Mouse (Mus musculus): ENCODE data around the gene Snapc2. TPM values are rescaled to one million over a fixed set of nuclear protein-coding genes. Genes with fewer than 3 reads are reported as not detected.

Snapc2 gene
- total and polyA plus RNA-seq, 3 experiments = 22.4 to 30.8 (median 30.0) TPM

DNA sequence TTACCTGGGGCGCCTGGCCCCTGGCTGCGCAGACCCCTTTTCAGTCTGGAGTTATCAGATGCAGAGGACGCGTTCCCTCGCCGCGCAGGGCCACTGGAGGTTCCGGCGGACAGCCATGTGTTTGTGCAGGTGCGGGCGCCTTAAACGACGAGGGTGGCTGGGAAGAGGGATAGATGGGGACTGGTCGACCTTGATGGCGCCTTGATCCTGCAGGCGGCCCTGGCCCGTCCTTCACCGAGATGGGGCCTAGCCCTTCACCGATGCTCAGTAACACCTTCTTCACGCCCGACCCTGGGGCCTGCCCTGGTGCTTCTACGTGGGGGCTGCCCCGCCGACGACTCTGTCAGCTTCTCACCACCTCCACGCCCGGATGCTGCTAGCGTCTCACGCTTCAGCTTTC is 3.7 kb upstream of the Snapc2 start:
- H3K27ac ChIP-seq (ENCODE audit: insufficient read depth, low read depth) = no peak overlapping the region
- no peak overlapping the region for H3K4me3 ChIP-seq (replicated peaks in 1 of 3; ENCODE audit: low read depth in 2 of 3, low read length in 2 of 3, poor library complexity in 1 of 3)
- TF ChIP-seq PAX5 (IDR thresholded peaks at IDR 0.05; ENCODE audit: low read length) (no peak), JUN (IDR thresholded peaks at IDR 0.05; ENCODE audit: insufficient read depth, low read depth, low read length) (no peak), BHLHE40 (IDR thresholded peaks at IDR 0.05; ENCODE audit: low read depth, low read length) (no peak), POLR2AphosphoS2 (IDR thresholded peaks at IDR 0.05; ENCODE audit: low read depth, low read length) (no peak), ZMIZ1 (IDR thresholded peaks at IDR 0.05; ENCODE audit: low read depth, low read length) (no peak), UBTF (IDR thresholded peaks at IDR 0.05; ENCODE audit: low read depth, low read length) (no peak), ELF1 (IDR thresholded peaks at IDR 0.05; ENCODE audit: low read depth, low read length) (no peak), USF2 (conservative IDR thresholded peaks at IDR 0.05; ENCODE audit: low read depth, low read length) (no peak), KAT2A (IDR thresholded peaks at IDR 0.05; ENCODE audit: insufficient replicate concordance, low read length) (no peak), RAD21 (IDR thresholded peaks at IDR 0.05; ENCODE audit: low read depth, low read length) (no peak), RCOR1 (conservative IDR thresholded peaks at IDR 0.05; ENCODE audit: low read depth, low read length) (no peak), ZNF384 (IDR thresholded peaks at IDR 0.05; ENCODE audit: low read depth, low read length) (no peak), POLR2A (IDR thresholded peaks at IDR 0.05; ENCODE audit: low read depth, low read length) (no peak), JUND (conservative IDR thresholded peaks at IDR 0.05; ENCODE audit: low read depth, low read length) (no peak)
- H3K36me3 ChIP-seq (replicated peaks in 1 of 2; ENCODE audit: control insufficient read depth in 1 of 2, insufficient read depth in 1 of 2, low read length in 1 of 2) = peaks cover 53 to 71% of the 10 kb centered on the region in 2 experiments
- dilution Hi-C loops (cut with MboI; ENCODE audit: extremely low pct_ligation_motif_present, extremely low pct_unique_long_range_greater_than_20kb, low sequenced_read_pairs) = no loop called here
- in situ Hi-C loops (cut with MboI; ENCODE audit: low pct_ligation_motif_present, low pct_unique_long_range_greater_than_20kb, low sequenced_read_pairs) = no loop called here
- no peaks in the 10 kb centered on the region for H3K9me3 ChIP-seq (replicated peaks; ENCODE audit: low read length)
- H3K9ac ChIP-seq (ENCODE audit: insufficient read depth, low read depth) = no peak overlapping the region
- H3K4me2 ChIP-seq (ENCODE audit: insufficient read depth, low read depth, poor library complexity, severe bottlenecking) = no peak overlapping the region
- H3K4me1 ChIP-seq (ENCODE audit: control insufficient read depth in 1 of 2, insufficient read depth in 2 of 2) = peaks cover 9 to 13% of the 10 kb centered on the region in 2 experiments
- no peak for DNase-seq (ENCODE audit: extremely low read depth)
- H3K79me2 ChIP-seq (replicated peaks; ENCODE audit: control insufficient read depth, extremely low read depth, insufficient read depth, poor library complexity, severe bottlenecking) = no peaks in the 10 kb centered on the region
- no peaks in the 10 kb centered on the region for H3K27me3 ChIP-seq (replicated peaks)

DNA sequence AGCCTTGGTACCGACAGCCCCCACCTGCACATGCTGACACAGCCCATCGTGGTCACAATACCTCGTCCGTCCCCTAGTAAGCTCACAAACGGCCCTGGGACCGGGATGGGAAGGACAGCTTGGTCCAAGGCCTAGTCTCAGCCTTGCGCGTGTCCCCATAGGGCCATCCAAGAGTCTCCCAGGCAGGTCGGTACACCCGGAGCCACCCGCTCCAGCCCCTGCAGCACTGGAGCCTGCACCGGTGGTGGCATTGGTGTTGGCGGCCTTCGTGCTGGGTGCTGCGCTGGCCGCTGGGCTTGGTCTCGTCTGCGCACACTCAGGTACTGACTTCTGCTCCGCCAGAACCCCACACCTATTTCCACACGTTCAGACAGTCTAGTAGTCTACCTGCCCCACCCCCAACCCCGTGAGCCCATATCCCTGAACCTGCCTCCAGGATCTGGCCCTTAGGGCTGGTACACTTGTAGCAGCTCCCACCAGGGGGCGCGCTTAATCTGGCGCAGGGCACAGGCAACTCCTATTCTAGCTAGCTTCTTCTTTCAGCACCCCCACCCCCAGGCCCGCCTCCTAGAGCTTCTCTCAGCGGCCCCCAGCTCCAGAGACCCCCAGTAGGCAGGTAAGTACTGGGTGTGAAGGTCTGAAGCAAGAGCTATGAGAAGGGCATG is 2.4 kb upstream of the Snapc2 start:
- peak; percentile 80 for DNase-seq (ENCODE audit: extremely low read depth)
- Histone ChIP-seq H3K4me1 (ENCODE audit: control insufficient read depth in 1 of 2, insufficient read depth in 2 of 2) (peaks cover 10 to 14% of the 10 kb centered on the region in 2 experiments), H3K4me3 (replicated peaks in 1 of 3; ENCODE audit: low read depth in 2 of 3, low read length in 2 of 3, poor library complexity in 1 of 3) (no peak overlapping the region), H3K79me2 (replicated peaks; ENCODE audit: control insufficient read depth, extremely low read depth, insufficient read depth, poor library complexity, severe bottlenecking) (no peaks in the 10 kb centered on the region), H3K27ac (ENCODE audit: insufficient read depth, low read depth) (no peak overlapping the region), H3K36me3 (replicated peaks in 1 of 2; ENCODE audit: control insufficient read depth in 1 of 2, insufficient read depth in 1 of 2, low read length in 1 of 2) (peaks cover 49 to 71% of the 10 kb centered on the region in 2 experiments), H3K9me3 (replicated peaks; ENCODE audit: low read length) (no peaks in the 10 kb centered on the region), H3K9ac (ENCODE audit: insufficient read depth, low read depth) (no peak overlapping the region), H3K4me2 (ENCODE audit: insufficient read depth, low read depth, poor library complexity, severe bottlenecking) (no peak overlapping the region), H3K27me3 (replicated peaks) (no peaks in the 10 kb centered on the region)
- dilution Hi-C loops (cut with MboI; ENCODE audit: extremely low pct_ligation_motif_present, extremely low pct_unique_long_range_greater_than_20kb, low sequenced_read_pairs) = no loop called here
- TF ChIP-seq SIN3A (IDR thresholded peaks at IDR 0.05; ENCODE audit: low read length) = peak; percentile 48; the same call in 1 of the 2 replicates
- TF ChIP-seq NELFE (IDR thresholded peaks at IDR 0.05; ENCODE audit: low read depth, low read length) = 0 out of 2 replicates have a peak, but pooled peaks have one; percentile 46
- TF ChIP-seq MAX (IDR thresholded peaks at IDR 0.05; ENCODE audit: low read length) = no peak
- TF ChIP-seq ZNF384 (IDR thresholded peaks at IDR 0.05; ENCODE audit: low read depth, low read length) = no peak
- 0 out of 2 replicates have a peak, but pooled peaks have one; percentile 37 for TF ChIP-seq MXI1 (IDR thresholded peaks at IDR 0.05; ENCODE audit: low read depth, low read length)
- 0 out of 2 replicates have a peak, but pooled peaks have one; percentile 25 for TF ChIP-seq BHLHE40 (IDR thresholded peaks at IDR 0.05; ENCODE audit: low read depth, low read length)
- TF ChIP-seq IRF4 (IDR thresholded peaks at IDR 0.05; ENCODE audit: low read depth, low read length) = peak; percentile 44; the same call in 1 of the 2 replicates
- peak; percentile 70 for TF ChIP-seq SMC3 (IDR thresholded peaks at IDR 0.05; ENCODE audit: low read depth, low read length)
- TF ChIP-seq ELF1 (IDR thresholded peaks at IDR 0.05; ENCODE audit: low read depth, low read length) = 0 out of 2 replicates have a peak, but pooled peaks have one; percentile 13
- 0 out of 2 replicates have a peak, but pooled peaks have one; percentile 29 for TF ChIP-seq TCF12 (IDR thresholded peaks at IDR 0.05; ENCODE audit: low read depth, low read length)
- TF ChIP-seq RCOR1 (conservative IDR thresholded peaks at IDR 0.05; ENCODE audit: low read depth, low read length) = no peak
- TF ChIP-seq MAFK (IDR thresholded peaks at IDR 0.05; ENCODE audit: insufficient replicate concordance, low read length) = no peak
- TF ChIP-seq POLR2AphosphoS2 (IDR thresholded peaks at IDR 0.05; ENCODE audit: low read depth, low read length) = no peak
- peak; percentile 43; the same call in 1 of the 2 replicates for TF ChIP-seq NRF1 (IDR thresholded peaks at IDR 0.05; ENCODE audit: low read depth, low read length)
- peak; percentile 72 for TF ChIP-seq CHD2 (IDR thresholded peaks at IDR 0.05; ENCODE audit: low read length)
- peak; percentile 37 for TF ChIP-seq RAD21 (IDR thresholded peaks at IDR 0.05; ENCODE audit: low read depth, low read length)
- TF ChIP-seq KAT2A (IDR thresholded peaks at IDR 0.05; ENCODE audit: insufficient replicate concordance, low read length) = no peak
- TF ChIP-seq MAZ (IDR thresholded peaks at IDR 0.05; ENCODE audit: low read depth, low read length) = peak; percentile 55; the same call in 1 of the 2 replicates
- TF ChIP-seq E2F4 (IDR thresholded peaks at IDR 0.05; ENCODE audit: insufficient replicate concordance, low read depth, low read length) = no peak
- TF ChIP-seq CTCF (conservative IDR thresholded peaks at IDR 0.05 in 1 of 2, IDR thresholded peaks at IDR 0.05 in 1 of 2; ENCODE audit: low read depth in 2 of 2, low read length in 2 of 2) = peak; percentile 33 to 79; a peak in 3 of 4 replicates
- 0 out of 2 replicates have a peak, but pooled peaks have one; percentile 32 for TF ChIP-seq MEF2A (IDR thresholded peaks at IDR 0.05; ENCODE audit: borderline replicate concordance, low read depth, low read length)
- in situ Hi-C loops (cut with MboI; ENCODE audit: low pct_ligation_motif_present, low pct_unique_long_range_greater_than_20kb, low sequenced_read_pairs) = loop anchor here (10.0 kb wide), 1 partner anchor 64 kb away; no protein-coding TSS in a partner anchor

All from CH12.LX (cell line).